Mouse (Mus musculus) kidney, postnatal 0 days (tissue): ENCODE results near the gene Polr1e. TPM values are rescaled to one million over a fixed set of nuclear protein-coding genes. Genes with fewer than 3 reads are reported as not detected.
"Not testable (repeated sequence)": the region's sequence is repeated elsewhere in the genome, so short reads cannot be mapped to it uniquely, and the experiment has no call there.

ENCODE experiments used
- ATAC-seq: fragments of 200-750 bp; cut with Nextera tagmentation; replicated peaks from 2 replicates; pipeline ENCODE4 v1.8.0; 2017; ENCODE audit warnings: low read depth, moderate number of reproducible peaks, moderate TSS enrichment, moderate library complexity; ENCODE audit not compliant: low FRiP score
- DNase-seq: peaks from one replicate; pipeline ENCODE4 v3.0.0-alpha.2; 2016; ENCODE audit warnings: low spot score
- H3K27ac ChIP-seq: fragments of 300-500 bp; sonication (generic); 2 replicates; pipeline ENCODE4 v1.5.1; 2014; ENCODE audit warnings: mild to moderate bottlenecking
- H3K27me3 ChIP-seq: fragments of 300-500 bp; sonication (generic); 2 replicates; pipeline ENCODE4 v1.6.1; 2014; ENCODE audit warnings: low read length, mixed read lengths; ENCODE audit not compliant: insufficient read depth
- H3K36me3 ChIP-seq: fragments of 300-500 bp; sonication (generic); 2 replicates; pipeline ENCODE4 v1.6.1; 2014; ENCODE audit warnings: low read length, mixed read lengths; ENCODE audit not compliant: insufficient read depth
- H3K4me1 ChIP-seq: fragments of 300-500 bp; sonication (generic); replicated peaks from 2 replicates; pipeline ENCODE4 v1.6.1; 2014; ENCODE audit warnings: antibody characterized with exemption, low read length, mixed read lengths; ENCODE audit not compliant: insufficient read depth
- H3K4me2 ChIP-seq: fragments of 300-500 bp; sonication (generic); 2 replicates; pipeline ENCODE4 v1.6.1; 2014; ENCODE audit warnings: mild to moderate bottlenecking, low read length, moderate library complexity, mixed read lengths
- H3K4me3 ChIP-seq: fragments of 300-500 bp; sonication (generic); replicated peaks from 2 replicates; pipeline ENCODE4 v1.5.1; 2014; ENCODE audit warnings: low read depth, low read length
- H3K9ac ChIP-seq: fragments of 300-500 bp; sonication (generic); 2 replicates; pipeline ENCODE4 v1.6.1; 2014; ENCODE audit warnings: low read depth, low read length
- H3K9me3 ChIP-seq: fragments of 300-500 bp; sonication (generic); replicated peaks from 2 replicates; pipeline ENCODE4 v1.6.1; 2016; ENCODE audit warnings: low read length, inconsistent platforms, mixed read lengths
- CTCF ChIP-seq: IDR thresholded peaks from 2 replicates; pipeline ENCODE4 v1.5.1; 2016; ENCODE audit warnings: antibody characterized with exemption, low read depth, mild to moderate bottlenecking, moderate library complexity
- WGBS: fragments of 180-500 bp; shearing (Covaris S2); extraction: QIAGEN DNeasy Blood & Tissue Kit; methylation state at CpG from one replicate; pipeline ENCODE4 v1.1.7; 2014; 5-methylcytosine and 5-hydroxymethylcytosine counted together
- polyA plus RNA-seq: library from polyadenylated mRNA; unstranded; fragments of >200 nt; fragmentation: Nextera tagmentation; extraction: Ambion mirVana; gene quantifications from 2 replicates; pipeline ENCODE4 v1.2.1, GENCODE M21; 2015

The Polr1e gene
- polyA plus RNA-seq, 1 experiment from 2014 or later = 33.4 TPM

DNA sequence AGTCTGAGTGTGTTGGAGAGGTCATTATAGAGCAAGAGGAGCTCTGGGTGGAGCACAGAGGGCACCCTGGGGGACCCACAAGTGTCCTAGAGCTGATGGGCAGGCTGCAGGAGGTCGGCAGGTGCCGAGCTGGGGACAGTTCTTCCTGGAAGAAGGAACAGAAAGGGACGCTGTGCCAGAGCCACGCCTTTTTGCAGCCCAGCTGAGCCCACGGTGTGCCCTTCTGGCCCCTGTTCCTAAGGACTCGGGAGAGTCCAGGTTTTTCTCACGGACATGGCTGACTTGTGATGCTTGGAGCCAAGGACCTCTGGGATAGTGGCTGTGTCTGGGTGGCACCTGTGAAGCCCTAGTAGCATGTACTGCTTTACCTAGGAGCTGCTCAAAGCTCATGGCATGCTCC is 22.4 kb downstream of the Polr1e start:
- H3K27ac ChIP-seq = no peak overlapping the region
- no peak overlapping the region for H3K9ac ChIP-seq
- DNase-seq (no peak), ATAC-seq (no peak)
- peaks cover 8% of the 10 kb centered on the region for H3K36me3 ChIP-seq
- no peak overlapping the region for H3K4me2 ChIP-seq
- no peak overlapping the region for H3K4me3 ChIP-seq
- H3K27me3 ChIP-seq = no peaks in the 10 kb centered on the region
- H3K4me1 ChIP-seq = no peaks in the 10 kb centered on the region
- WGBS = 77% methylated on average over 7 of the region's 7 CpGs
- TF ChIP-seq CTCF = no peak
- H3K9me3 ChIP-seq = no peaks in the 10 kb centered on the region

DNA sequence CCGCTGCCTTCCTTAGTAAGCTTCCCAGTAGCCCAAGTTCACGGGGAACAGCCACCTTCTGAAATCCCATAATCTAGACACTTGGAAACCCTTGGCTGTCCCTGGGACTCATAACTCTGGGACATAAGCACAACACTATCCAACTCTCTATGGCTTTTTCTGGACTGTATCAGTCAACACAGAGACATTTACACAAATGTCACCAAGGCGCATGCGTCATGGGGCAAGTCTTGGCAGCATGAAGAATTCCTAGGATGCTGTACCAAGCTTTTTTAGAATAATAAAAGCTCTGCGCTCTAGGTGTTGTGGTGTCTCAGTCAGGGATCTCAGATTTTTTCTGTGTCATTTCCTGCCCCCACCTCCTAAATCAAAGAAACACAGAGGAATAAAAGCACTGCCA is 28.3 kb downstream of the Polr1e start:
- Histone ChIP-seq H3K27me3 (no peaks in the 10 kb centered on the region), H3K36me3 (peaks cover 8% of the 10 kb centered on the region), H3K4me3 (no peak overlapping the region), H3K9ac (no peak overlapping the region), H3K4me2 (no peak overlapping the region), H3K27ac (no peak overlapping the region), H3K4me1 (no peaks in the 10 kb centered on the region), H3K9me3 (no peaks in the 10 kb centered on the region)
- WGBS = 90% methylated on average over 5 of the region's 5 CpGs
- ATAC-seq (no peak), DNase-seq (no peak)
- TF ChIP-seq CTCF = no peak

- Histone ChIP-seq H3K27ac (no peak overlapping the region), H3K4me3 (no peak overlapping the region), H3K27me3 (no peaks in the 10 kb centered on the region), H3K4me2 (no peak overlapping the region), H3K9me3 (no peaks in the 10 kb centered on the region), H3K36me3 (peaks cover 8% of the 10 kb centered on the region), H3K4me1 (no peaks in the 10 kb centered on the region), H3K9ac (no peak overlapping the region)
- no peak for DNase-seq
- no peak for TF ChIP-seq CTCF
- WGBS = 78% methylated on average over 9 of the region's 9 CpGs
- ATAC-seq = no peak
Observed at GRCm38 (mm10) chr4:45047286-45047887, 29.0 kb downstream of the Polr1e start.

DNA sequence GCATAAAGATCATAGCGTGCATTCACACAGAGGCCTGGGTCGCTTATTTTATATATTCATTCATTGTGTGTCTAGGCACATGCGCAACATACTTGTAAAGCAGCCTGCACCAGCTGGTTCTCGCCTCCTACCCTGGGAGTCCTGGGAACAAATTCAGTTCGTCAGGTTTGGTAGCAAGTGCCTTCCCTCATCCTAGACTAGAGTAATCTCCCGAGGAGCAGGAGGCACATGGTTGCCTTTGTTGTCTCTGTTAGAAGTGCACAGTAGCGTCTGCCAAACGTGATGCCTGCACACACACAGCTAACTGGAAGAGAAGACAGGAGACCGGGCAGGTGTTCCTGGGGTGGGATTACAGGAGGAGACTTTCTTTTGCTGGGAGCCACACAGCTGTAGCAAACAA is 29.6 kb downstream of the Polr1e start:
- 74% methylated on average over 9 of the region's 9 CpGs for WGBS
- Histone ChIP-seq H3K4me1 (no peaks in the 10 kb centered on the region), H3K9ac (no peak overlapping the region), H3K4me3 (no peak overlapping the region), H3K27me3 (no peaks in the 10 kb centered on the region), H3K9me3 (no peaks in the 10 kb centered on the region), H3K4me2 (no peak overlapping the region), H3K27ac (no peak overlapping the region), H3K36me3 (peaks cover 8% of the 10 kb centered on the region)
- DNase-seq (no peak), ATAC-seq (no peak)
- TF ChIP-seq CTCF = no peak

DNA sequence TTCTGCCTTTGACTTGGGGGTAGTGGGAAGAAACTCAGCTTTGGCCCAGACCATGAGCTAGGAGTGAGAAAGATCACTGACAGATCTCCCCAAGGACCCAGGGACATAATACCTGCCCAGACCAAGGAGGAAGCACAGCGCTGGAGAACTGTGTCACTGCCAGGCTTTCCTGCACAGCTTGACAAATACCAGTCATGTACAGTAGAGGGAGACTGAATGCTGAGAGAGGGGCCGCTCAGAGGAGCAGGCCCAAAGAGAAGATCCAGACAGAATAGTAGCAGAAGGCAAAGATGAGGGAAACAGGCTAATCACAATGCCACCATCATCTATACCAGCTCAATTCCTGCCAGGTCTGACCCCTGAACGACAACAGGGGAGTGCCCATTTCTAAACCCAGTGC is 36.5 kb downstream of the Polr1e start:
- DNase-seq (peak; percentile 43), ATAC-seq (no peak)
- Histone ChIP-seq H3K36me3 (peaks cover 10% of the 10 kb centered on the region; the same call in 1 of the 2 replicates), H3K9ac (no peak overlapping the region), H3K27ac (no peak overlapping the region), H3K9me3 (no peaks in the 10 kb centered on the region), H3K27me3 (no peaks in the 10 kb centered on the region), H3K4me3 (no peak overlapping the region), H3K4me1 (no peaks in the 10 kb centered on the region), H3K4me2 (no peak overlapping the region)
- 48% methylated on average over 3 of the region's 3 CpGs for WGBS
- TF ChIP-seq CTCF = peak; percentile 64

GRCm38 (mm10) chr4:45055451-45055850 is 37.1 kb downstream of the Polr1e start:
- Histone ChIP-seq H3K27ac (no peak overlapping the region), H3K9ac (no peak overlapping the region), H3K4me1 (no peaks in the 10 kb centered on the region), H3K27me3 (no peaks in the 10 kb centered on the region), H3K4me2 (no peak overlapping the region), H3K36me3 (peaks cover 14% of the 10 kb centered on the region; the same call in 1 of the 2 replicates), H3K9me3 (no peaks in the 10 kb centered on the region), H3K4me3 (no peak overlapping the region)
- no peak for ATAC-seq
- 76% methylated on average over 8 of the region's 8 CpGs for WGBS
- TF ChIP-seq CTCF = no peak
- DNase-seq = no peak

GRCm38 (mm10) chr4:45063836-45064235 is 45.5 kb downstream of the Polr1e start:
- not testable (repeated sequence) for DNase-seq

More at GRCm38 (mm10) chr4:45063836-45064235, 45.5 kb downstream of the Polr1e start:
- not testable (repeated sequence) for H3K27ac ChIP-seq, H3K4me3 ChIP-seq, H3K4me1 ChIP-seq, H3K4me2 ChIP-seq, ATAC-seq, H3K9ac ChIP-seq, H3K27me3 ChIP-seq, H3K9me3 ChIP-seq
- WGBS = 87% methylated on average over 1 of the region's 1 CpGs
- H3K36me3 ChIP-seq = 0 out of 2 replicates have a peak, but pooled peaks cover 14% of the 10 kb centered on the region
